12 mouse cellular contexts compared by ENCODE assay signal in the genomic region with DNA sequence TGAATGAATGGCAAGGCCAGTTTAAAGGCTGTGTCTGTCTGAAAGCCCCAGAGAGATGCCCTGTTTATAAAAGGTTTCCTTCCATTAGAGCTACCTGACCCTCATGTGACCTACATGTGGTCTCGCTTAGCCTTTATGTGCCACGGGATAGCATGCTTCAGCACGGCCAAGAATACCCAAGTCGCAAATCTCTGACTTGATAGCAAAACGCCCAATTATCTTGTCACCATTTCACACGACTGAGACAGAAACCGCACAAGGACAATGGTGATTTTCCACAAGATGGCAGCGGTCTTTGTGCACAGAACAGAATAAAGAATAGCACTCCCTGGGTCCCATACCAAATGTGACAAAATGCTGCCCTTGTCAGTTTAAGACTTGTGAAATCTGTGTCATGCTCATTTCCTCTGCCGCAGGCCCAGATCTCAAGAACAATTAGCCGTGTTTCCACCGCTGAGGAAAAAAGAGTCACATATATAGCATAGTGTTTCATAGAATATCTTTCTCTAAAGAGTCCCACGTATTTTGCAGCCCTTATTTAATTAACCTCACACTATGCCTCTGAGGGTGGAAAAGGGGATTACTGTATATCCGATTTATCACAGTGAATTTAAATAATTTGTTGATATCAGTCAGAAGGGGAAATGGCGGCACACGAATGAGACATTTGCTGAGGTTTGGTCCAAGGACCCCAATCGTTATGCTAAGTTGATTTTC.
A peak's percentile ranks its signal among the peaks of the same experiment; 100 is the strongest.
DNase-seq lines count a peak whose midpoint lies in the region; ATAC-seq and TF ChIP-seq lines count a peak whose summit lies in the region.
"Had no signal": no experiment of that assay in that cellular context is flagged by ENCODE, and none has a peak within 500 bp of the region (broad histone marks: within the 10 kb centered on the region; RNA-seq: fewer than 3 reads in every experiment).

No protein-coding gene starts in this region.

- no peak overlapping the region for H3K27ac ChIP-seq in forebrain, postnatal 0 days (ENCODE audit: low read depth, low read length)
- H3K27ac ChIP-seq: limb, embryonic 12.5 days had no signal

- H3K4me3 ChIP-seq in forebrain, postnatal 0 days (ENCODE audit: low read depth, low read length) = no peak overlapping the region
- H3K4me3 ChIP-seq: limb, embryonic 12.5 days had no signal

- H3K4me2 ChIP-seq in forebrain, postnatal 0 days (ENCODE audit: low read depth) = no peak overlapping the region
- H3K4me2 ChIP-seq: limb, embryonic 12.5 days had no signal

- no peak overlapping the region for H3K9ac ChIP-seq in forebrain, postnatal 0 days
- H3K9ac ChIP-seq: limb, embryonic 12.5 days had no signal

- TF ChIP-seq CTCF in forebrain, postnatal 0 days (IDR thresholded peaks at IDR 0.05; ENCODE audit: low read depth) = peak; percentile 28; the same call in 1 of the 2 replicates

- ATAC-seq in cerebellum, adult (ENCODE audit: insufficient number of reproducible peaks, low FRiP score, low TSS enrichment) = no peak
- peak; percentile 58; the same call in 1 of the 2 replicates for ATAC-seq in forebrain, postnatal 0 days

- H3K36me3 ChIP-seq in forebrain, postnatal 0 days (ENCODE audit: insufficient read depth) = no peaks in the 10 kb centered on the region
- H3K36me3 ChIP-seq: limb, embryonic 12.5 days had no signal

- DNase-seq in cerebellum, postnatal 10 days = peak; percentile 9 to 23
- DNase-seq in forebrain, postnatal 0 days = peak; percentile 43
- DNase-seq in mesoderm, embryonic 11.5 days (ENCODE audit: low read depth, low spot score) = peak; percentile 72
- peak; percentile 64 for DNase-seq in retina, embryonic 14.5 days (ENCODE audit: low spot score)
- DNase-seq in thymus, postnatal 25 days = no peak
- no peak for DNase-seq in layer of hippocampus, postnatal 25 days (ENCODE audit: extremely low spot score in 1 of 2, low spot score in 1 of 2)
- no peak for DNase-seq in heart, postnatal 10 days
- DNase-seq: heart, adult 18-20 months; lung, adult 2 months; thymus, postnatal 14 days had no signal

- intact Hi-C loops in heart, postnatal 10 days (cut with DNase I) = no loop called here

- WGBS in forebrain, postnatal 0 days = 39% methylated on average over 16 of the region's 16 CpGs

- no peaks in the 10 kb centered on the region for H3K27me3 ChIP-seq in forebrain, postnatal 0 days (ENCODE audit: insufficient read depth, low read length)
- H3K27me3 ChIP-seq: limb, embryonic 12.5 days had no signal

- no peaks in the 10 kb centered on the region for H3K4me1 ChIP-seq in forebrain, postnatal 0 days (ENCODE audit: insufficient read depth)
- H3K4me1 ChIP-seq: limb, embryonic 12.5 days had no signal

- H3K9me3 ChIP-seq in forebrain, postnatal 0 days (ENCODE audit: low read length) = no peaks in the 10 kb centered on the region
- H3K9me3 ChIP-seq: limb, embryonic 12.5 days had no signal

Comparison
In these comparisons a context has a peak if more than half of its experiments do, and no peak if none do; other contexts are left out.
1. DNase-seq: peak in cerebellum, postnatal 10 days (2 of 2), forebrain, postnatal 0 days (single experiment), mesoderm, embryonic 11.5 days (single experiment) and retina, embryonic 14.5 days (single experiment); none in thymus, postnatal 25 days (single experiment), layer of hippocampus, postnatal 25 days (0 of 2) and heart, postnatal 10 days (0 of 2).